Mouse (Mus musculus) midbrain, embryonic 12.5 days (tissue): ENCODE results near the gene Klk1b3. TPM values are rescaled to one million over a fixed set of nuclear protein-coding genes. Genes with fewer than 3 reads are reported as not detected.
"Not testable (repeated sequence)": the region's sequence is repeated elsewhere in the genome, so short reads cannot be mapped to it uniquely, and the experiment has no call there.

Source experiments
- ATAC-seq: fragments of 200-750 bp; cut with Nextera tagmentation; 2 replicates; pipeline ENCODE4 v1.8.0; 2017; ENCODE audit warnings: low read depth, moderate TSS enrichment, moderate library complexity; ENCODE audit not compliant: low FRiP score
- H3K27ac ChIP-seq: fragments of 300-500 bp; sonication (generic); replicated peaks from 2 replicates; pipeline ENCODE4 v1.5.1; 2016; ENCODE audit warnings: mild to moderate bottlenecking
- H3K27me3 ChIP-seq: fragments of 300-500 bp; sonication (generic); 2 replicates; pipeline ENCODE4 v1.6.1; 2016; ENCODE audit warnings: mild to moderate bottlenecking
- H3K36me3 ChIP-seq: fragments of 300-500 bp; sonication (generic); 2 replicates; pipeline ENCODE4 v1.6.1; 2016
- H3K4me1 ChIP-seq: fragments of 300-500 bp; sonication (generic); 2 replicates; pipeline ENCODE4 v1.6.1; 2016
- H3K4me2 ChIP-seq: fragments of 300-500 bp; sonication (generic); replicated peaks from 2 replicates; pipeline ENCODE4 v1.6.1; 2016; ENCODE audit warnings: mild to moderate bottlenecking, moderate library complexity
- H3K4me3 ChIP-seq: fragments of 300-500 bp; sonication (generic); 2 replicates; pipeline ENCODE4 v1.5.1; 2016; ENCODE audit warnings: mild to moderate bottlenecking
- H3K9ac ChIP-seq: fragments of 300-500 bp; sonication (generic); replicated peaks from 2 replicates; pipeline ENCODE4 v1.6.1; 2016; ENCODE audit warnings: mild to moderate bottlenecking, moderate library complexity
- H3K9me3 ChIP-seq: fragments of 300-500 bp; sonication (generic); 2 replicates; pipeline ENCODE4 v1.6.1; 2016; ENCODE audit warnings: mild to moderate bottlenecking
- WGBS: fragments of 180-500 bp; shearing (Covaris S2); methylation state at CpG from one replicate; pipeline ENCODE4 v1.1.7; 2016; 5-methylcytosine and 5-hydroxymethylcytosine counted together
- polyA plus RNA-seq: library from polyadenylated mRNA; unstranded; fragments of >200 nt; fragmentation: Nextera tagmentation; extraction: Ambion mirVana; gene quantifications from 2 replicates; pipeline ENCODE4 v1.2.1, GENCODE M21; 2016

Klk1b3 gene
- polyA plus RNA-seq, 1 experiment from 2014 or later, result not detected

- Histone ChIP-seq H3K36me3 (no peaks in the 10 kb centered on the region), H3K27ac (no peak overlapping the region), H3K4me2 (no peak overlapping the region), H3K4me1 (no peaks in the 10 kb centered on the region), H3K27me3 (0 out of 2 replicates have a peak, but pooled peaks cover 5% of the 10 kb centered on the region), H3K4me3 (no peak overlapping the region), H3K9me3 (no peaks in the 10 kb centered on the region), H3K9ac (no peak overlapping the region)
- 72% methylated on average over 2 of the region's 2 CpGs for WGBS
- no peak for ATAC-seq
Measured at GRCm38 (mm10) chr7:44239913-44240312, 41.9 kb downstream of the Klk1b3 start.

- Histone ChIP-seq H3K9ac (no peak overlapping the region), H3K9me3 (no peaks in the 10 kb centered on the region), H3K36me3 (no peaks in the 10 kb centered on the region), H3K27me3 (0 out of 2 replicates have a peak, but pooled peaks cover 5% of the 10 kb centered on the region), H3K4me1 (peaks cover 6% of the 10 kb centered on the region), H3K4me3 (no peak overlapping the region), H3K4me2 (no peak overlapping the region), H3K27ac (no peak overlapping the region)
- no peak for ATAC-seq
- 57% methylated on average over 1 of the region's 1 CpGs for WGBS
Measured at GRCm38 (mm10) chr7:44240712-44241111, 42.7 kb downstream of the Klk1b3 start.

GRCm38 (mm10) chr7:44241163-44241562 is 43.2 kb downstream of the Klk1b3 start:
- H3K9ac ChIP-seq, result no peak overlapping the region
- no peak for ATAC-seq
- no peaks in the 10 kb centered on the region for H3K36me3 ChIP-seq
- H3K4me3 ChIP-seq, result no peak overlapping the region
- H3K4me1 ChIP-seq, result peaks cover 7% of the 10 kb centered on the region
- no peak overlapping the region for H3K4me2 ChIP-seq
- no peaks in the 10 kb centered on the region for H3K9me3 ChIP-seq
- 0 out of 2 replicates have a peak, but pooled peaks cover 5% of the 10 kb centered on the region for H3K27me3 ChIP-seq
- H3K27ac ChIP-seq, result no peak overlapping the region
- 76% methylated on average over 2 of the region's 2 CpGs for WGBS

- Histone ChIP-seq H3K9me3 (no peaks in the 10 kb centered on the region), H3K27me3 (0 out of 2 replicates have a peak, but pooled peaks cover 5% of the 10 kb centered on the region), H3K4me1 (peaks cover 20% of the 10 kb centered on the region), H3K36me3 (peaks cover 9% of the 10 kb centered on the region), H3K9ac (no peak overlapping the region), H3K4me2 (no peak overlapping the region), H3K4me3 (no peak overlapping the region), H3K27ac (no peak overlapping the region)
- 48% methylated on average over 1 of the region's 1 CpGs for WGBS
- no peak for ATAC-seq
Measured at GRCm38 (mm10) chr7:44244080-44244479, 46.1 kb downstream of the Klk1b3 start.

GRCm38 (mm10) chr7:44246055-44246983 is 48.3 kb downstream of the Klk1b3 start, which contains the start of the genes 1700028J19Rik and 2410002F23Rik:
Gene 1700028J19Rik (minus strand): TSS chr7:44246695.
Gene 2410002F23Rik (plus strand): TSS chr7:44246722.
- H3K9ac ChIP-seq, result peak within 1 kb of the TSS; percentile 95
- ATAC-seq, result peak; percentile 87
- no peaks in the 10 kb centered on the region for H3K27me3 ChIP-seq
- peaks cover 32% of the 10 kb centered on the region for H3K36me3 ChIP-seq
- no peaks in the 10 kb centered on the region for H3K9me3 ChIP-seq
- H3K27ac ChIP-seq, result peak within 1 kb of the TSS; percentile 87
- peak within 1 kb of the TSS; percentile 93 for H3K4me3 ChIP-seq
- H3K4me2 ChIP-seq, result peak within 1 kb of the TSS; percentile 80
- WGBS, result under 1% methylated on average over 62 of the region's 62 CpGs
- H3K4me1 ChIP-seq, result peaks cover 20% of the 10 kb centered on the region

GRCm38 (mm10) chr7:44246984-44247470 is 49.0 kb downstream of the Klk1b3 start:
- peak overlapping the region; percentile 95 for H3K9ac ChIP-seq
- ATAC-seq, result peak; percentile 25
- H3K36me3 ChIP-seq, result peaks cover 36% of the 10 kb centered on the region
- H3K4me1 ChIP-seq, result peaks cover 20% of the 10 kb centered on the region
- H3K4me2 ChIP-seq, result peak overlapping the region; percentile 80
- H3K4me3 ChIP-seq, result peak overlapping the region; percentile 93
- peak overlapping the region; percentile 87 for H3K27ac ChIP-seq
- H3K27me3 ChIP-seq, result no peaks in the 10 kb centered on the region
- no peaks in the 10 kb centered on the region for H3K9me3 ChIP-seq
- WGBS, result 0% methylated on average over 23 of the region's 23 CpGs

- Histone ChIP-seq H3K9ac (peak overlapping the region; percentile 95; the same call in 1 of the 2 replicates), H3K9me3 (no peaks in the 10 kb centered on the region), H3K4me1 (peaks cover 20% of the 10 kb centered on the region), H3K36me3 (peaks cover 46% of the 10 kb centered on the region), H3K4me2 (peak overlapping the region; percentile 80), H3K27me3 (no peaks in the 10 kb centered on the region), H3K27ac (no peak overlapping the region), H3K4me3 (peak overlapping the region; percentile 93)
- ATAC-seq, result no peak
- WGBS, result 96% methylated on average over 2 of the region's 2 CpGs
Measured at GRCm38 (mm10) chr7:44247971-44248370, 50.0 kb downstream of the Klk1b3 start.

- WGBS, result 92% methylated on average over 4 of the region's 4 CpGs
Measured at GRCm38 (mm10) chr7:44249248-44249647, 51.3 kb downstream of the Klk1b3 start.

GRCm38 (mm10) chr7:44250732-44251275 is 52.8 kb downstream of the Klk1b3 start:
- H3K9me3 ChIP-seq, ATAC-seq, H3K4me3 ChIP-seq, H3K4me2 ChIP-seq, H3K27me3 ChIP-seq, H3K27ac ChIP-seq, H3K9ac ChIP-seq: not testable (repeated sequence)
- 92% methylated on average over 17 of the region's 17 CpGs for WGBS
- peaks cover 13% of the 10 kb centered on the region for H3K4me1 ChIP-seq
- H3K36me3 ChIP-seq, result peaks cover 60% of the 10 kb centered on the region

More at GRCm38 (mm10) chr7:44249248-44249647, 51.3 kb downstream of the Klk1b3 start:
- Histone ChIP-seq H3K4me2 (no peak overlapping the region), H3K27ac (no peak overlapping the region), H3K9me3 (no peaks in the 10 kb centered on the region), H3K4me1 (peaks cover 20% of the 10 kb centered on the region), H3K27me3 (no peaks in the 10 kb centered on the region), H3K4me3 (no peak overlapping the region), H3K9ac (0 out of 2 replicates have a peak overlapping the region, but pooled peaks have one; percentile 7), H3K36me3 (peaks cover 57% of the 10 kb centered on the region)
- no peak for ATAC-seq

Other genes with a start within 250 kb of the Klk1b3 start
- gene Klk1b8, start 247.5 kb upstream of the Klk1b3 start, polyA plus RNA-seq, result not detected in 2 replicates
- not detected in 2 replicates for gene Klk1b1, start 231.4 kb upstream of the Klk1b3 start, polyA plus RNA-seq
- not detected in 2 replicates for gene Klk1b9, start 222.1 kb upstream of the Klk1b3 start, polyA plus RNA-seq
- gene Klk1b11, start 202.3 kb upstream of the Klk1b3 start, polyA plus RNA-seq, result not detected in 2 replicates
- not detected in 2 replicates for gene Klk1b26, start 186.0 kb upstream of the Klk1b3 start, polyA plus RNA-seq
- gene Klk1b27, start 145.9 kb upstream of the Klk1b3 start, polyA plus RNA-seq, result not detected in 2 replicates
- gene Klk1b21, start 95.9 kb upstream of the Klk1b3 start, polyA plus RNA-seq, result not detected in 2 replicates
- not detected in 2 replicates for gene Klk1b22, start 85.5 kb upstream of the Klk1b3 start, polyA plus RNA-seq
- not detected in 2 replicates for gene Klk1b16, start 61.4 kb upstream of the Klk1b3 start, polyA plus RNA-seq
- not detected in 2 replicates for gene Klk1b24, start 10.0 kb upstream of the Klk1b3 start, polyA plus RNA-seq
- not detected in 2 replicates for gene Klk1b4, start 9.2 kb downstream of the Klk1b3 start, polyA plus RNA-seq
- gene Klk1b5, start 17.8 kb downstream of the Klk1b3 start, polyA plus RNA-seq, result not detected in 2 replicates
- gene Klk1, start 27.2 kb downstream of the Klk1b3 start, polyA plus RNA-seq, result not detected in 2 replicates
- gene Gm36864, start 38.0 kb downstream of the Klk1b3 start, polyA plus RNA-seq, result not detected in 2 replicates
- 1.1 and 1.6 TPM in 2 replicates for gene 1700028J19Rik, start 48.5 kb downstream of the Klk1b3 start, polyA plus RNA-seq
- gene 2410002F23Rik, start 48.5 kb downstream of the Klk1b3 start, polyA plus RNA-seq, result 174 and 194 TPM in 2 replicates
- 0.18 TPM in 2 replicates for gene Acp4, start 59.2 kb downstream of the Klk1b3 start, polyA plus RNA-seq
- gene Gm15517, start 63.3 kb downstream of the Klk1b3 start, polyA plus RNA-seq, result not detected in 2 replicates
- 2.5 and 2.6 TPM in 2 replicates for gene Clec11a, start 108.7 kb downstream of the Klk1b3 start, polyA plus RNA-seq
- gene Shank1, start 112.1 kb downstream of the Klk1b3 start, polyA plus RNA-seq, result 8.5 and 11.4 TPM in 2 replicates
- 5.4 and 6.4 TPM in 2 replicates for gene Syt3, start 185.9 kb downstream of the Klk1b3 start, polyA plus RNA-seq
- gene 1700008O03Rik, start 187.6 kb downstream of the Klk1b3 start, polyA plus RNA-seq, result 0.74 and 1.3 TPM in 2 replicates
- gene Lrrc4b, start 230.8 kb downstream of the Klk1b3 start, polyA plus RNA-seq, result 12.0 and 13.5 TPM in 2 replicates